Mouse (Mus musculus) frontal cortex, postnatal 14 days (tissue): ENCODE results near the gene Dgkh.
A peak's percentile ranks its signal among the peaks of the same experiment; 100 is the strongest.
"Not testable (repeated sequence)": the region's sequence is repeated elsewhere in the genome, so short reads cannot be mapped to it uniquely, and the experiment has no call there.

Experiments
- DNase-seq, 2 experiments: peaks; one replicate each; pipeline ENCODE4 v3.0.0; 2022; ENCODE audit warnings: low spot score in 2 of 2

Dgkh gene

DNA sequence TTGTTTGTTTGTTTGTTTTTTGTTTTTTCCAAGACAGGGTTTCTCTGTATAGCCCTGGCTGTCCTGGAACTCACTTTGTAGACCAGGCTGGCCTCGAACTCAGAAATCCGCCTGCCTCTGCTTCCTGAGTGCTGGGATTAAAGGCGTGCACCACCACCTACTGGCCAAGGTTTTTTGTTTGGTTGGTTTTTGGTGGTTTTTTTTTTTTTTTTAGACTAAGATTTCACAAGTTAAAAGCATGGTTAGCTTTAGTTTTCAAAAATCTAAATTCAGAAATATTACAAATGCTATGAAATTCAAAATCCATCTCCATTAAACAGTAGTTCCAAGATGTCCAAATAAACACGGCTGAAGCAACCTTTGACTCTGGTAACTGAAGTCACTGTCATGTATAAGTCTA lies 8.9 kb downstream of the Dgkh start:
- DNase-seq: not testable (repeated sequence)

DNA sequence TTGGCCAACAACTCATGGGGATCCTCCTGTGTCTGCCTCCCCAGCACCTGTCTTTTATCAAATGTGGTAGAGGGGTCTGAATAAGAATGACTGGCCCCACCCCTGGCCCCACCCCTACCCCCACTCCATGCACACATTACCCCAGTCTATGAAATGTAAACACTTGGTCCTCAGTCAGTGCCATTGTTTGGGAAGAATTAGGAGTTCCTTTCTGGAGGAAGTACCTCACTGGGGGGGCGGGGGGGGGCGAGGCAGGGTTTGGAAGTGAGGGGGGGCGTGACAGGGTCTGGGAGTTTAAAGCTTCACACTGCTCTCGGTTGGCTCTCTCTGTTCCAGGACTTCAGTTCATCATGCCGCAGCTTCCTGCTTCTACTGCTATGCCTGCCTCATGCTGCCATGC lies 10.5 kb downstream of the Dgkh start:
- DNase-seq: no peak

DNA sequence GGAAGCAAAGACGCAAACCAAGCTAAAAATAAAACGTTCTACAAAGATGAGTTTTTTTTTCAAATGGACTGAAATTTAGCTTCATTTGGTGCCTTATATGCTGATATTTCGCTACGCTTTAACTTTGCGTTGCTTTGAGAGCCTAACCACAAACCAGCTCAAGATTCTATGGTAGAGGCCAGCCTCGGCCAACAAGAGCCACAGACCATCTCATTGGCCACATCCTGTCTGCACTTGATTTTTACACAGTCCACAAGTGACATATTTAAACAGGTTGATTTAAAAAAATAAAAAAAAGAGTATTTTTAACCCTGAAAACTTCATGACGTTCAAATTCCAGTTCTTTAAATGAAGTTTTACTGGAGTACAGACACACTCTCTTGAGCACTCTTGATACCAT lies 16.5 kb downstream of the Dgkh start:
- no peak for DNase-seq

DNA sequence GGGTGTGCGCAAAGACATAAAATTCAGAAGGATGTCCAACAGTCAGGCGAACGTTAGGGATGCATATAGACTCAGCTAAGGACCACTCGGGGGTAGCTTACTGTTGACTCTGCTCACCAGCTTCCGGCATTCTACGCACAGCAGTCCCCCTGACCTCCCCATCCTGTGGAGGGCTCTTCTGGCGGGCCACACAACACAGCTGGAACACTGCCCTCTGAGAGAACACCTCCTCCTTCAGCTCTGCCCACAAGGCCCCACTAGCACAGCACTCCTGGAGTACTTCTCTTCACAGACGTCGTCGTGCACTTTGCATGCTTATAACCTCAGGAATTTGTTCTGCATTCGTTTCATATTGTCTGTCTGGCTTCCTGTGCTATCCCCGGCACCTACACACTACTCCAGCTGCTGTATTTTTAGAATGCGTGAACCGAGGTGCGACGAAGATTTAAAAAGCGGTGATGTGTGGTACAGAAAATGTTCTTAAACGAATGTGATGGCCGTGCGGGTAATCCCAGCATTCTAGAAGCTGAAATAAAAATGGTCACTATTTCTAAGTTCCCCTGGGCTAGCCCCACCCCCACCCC lies 19.9 kb downstream of the Dgkh start:
- DNase-seq: no peak

DNA sequence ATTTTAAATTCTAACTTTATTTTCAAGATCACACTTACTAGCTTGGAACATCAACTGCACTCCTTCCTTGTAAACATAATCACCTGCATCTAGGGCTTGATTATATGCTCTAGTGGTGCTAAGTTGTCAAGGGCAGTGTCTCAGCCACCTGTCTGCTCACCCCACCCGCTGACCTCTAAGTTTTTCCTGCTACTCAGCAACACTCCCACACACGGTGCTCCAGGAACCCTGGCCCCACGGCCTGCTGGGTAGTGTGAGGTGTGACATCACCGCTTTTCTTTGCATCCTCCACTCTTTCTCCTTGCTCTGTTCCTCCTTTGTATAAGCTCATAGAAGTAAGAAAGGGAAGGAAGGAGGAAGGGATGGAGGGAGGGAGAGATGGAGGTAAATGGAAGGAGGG lies 21.9 kb downstream of the Dgkh start:
- no peak for DNase-seq

DNA sequence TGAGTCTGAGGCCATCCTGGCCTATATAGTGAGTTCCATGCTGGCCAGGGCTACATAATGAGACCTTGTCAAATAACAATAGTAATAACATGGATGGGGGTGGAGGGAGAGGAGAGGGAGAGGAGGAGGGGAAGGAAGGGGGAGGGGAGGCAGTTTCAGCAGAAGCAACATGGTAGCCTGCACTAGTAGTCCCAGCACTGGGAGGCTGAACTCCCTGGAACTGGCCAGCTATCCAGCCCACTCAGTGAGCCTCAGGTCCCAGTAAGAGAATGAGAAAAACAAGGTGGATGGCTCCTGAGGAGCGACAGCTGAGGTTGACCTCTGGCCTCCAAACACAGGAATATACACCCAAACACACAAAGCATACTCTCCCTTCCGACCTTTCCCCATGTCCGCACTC lies 27.0 kb downstream of the Dgkh start:
- DNase-seq: no peak

DNA sequence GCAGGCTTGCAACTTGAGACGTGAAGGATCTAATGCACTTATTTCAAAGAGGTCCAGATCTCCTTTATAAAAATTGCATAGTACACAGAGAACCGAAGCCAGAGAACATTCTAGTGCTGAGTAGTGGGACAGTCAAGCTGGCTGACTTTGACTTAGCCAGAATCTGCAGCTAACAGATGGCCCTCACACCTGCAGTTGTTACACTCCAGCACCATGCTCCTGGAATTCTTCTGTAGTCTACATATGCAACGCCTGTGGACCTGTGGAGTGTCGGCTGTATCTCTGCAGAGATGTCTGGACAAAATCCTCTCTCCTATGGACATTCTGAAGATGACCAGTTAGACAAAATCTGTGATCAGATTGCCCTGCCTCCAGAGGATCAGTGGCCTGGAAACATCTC lies 28.6 kb downstream of the Dgkh start:
- DNase-seq: no peak

DNA sequence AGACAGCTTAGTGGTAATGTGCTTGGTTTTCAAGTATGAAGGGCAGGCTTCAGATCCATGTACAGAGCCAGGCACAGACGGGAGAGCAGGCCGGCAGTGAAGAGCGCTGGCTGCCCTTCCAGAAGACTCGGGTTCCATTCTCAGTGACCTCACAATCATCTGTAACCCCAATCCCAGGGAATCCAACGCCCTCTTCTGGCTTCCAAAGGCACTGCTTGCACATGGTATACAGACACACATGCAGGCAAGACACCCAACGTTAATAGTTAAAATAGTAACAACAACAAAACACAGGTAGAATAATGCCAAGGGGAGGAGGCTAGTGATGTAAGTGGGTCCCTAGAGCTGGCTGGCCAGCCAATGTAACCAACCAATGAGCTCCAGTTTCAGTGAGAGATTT lies 29.2 kb downstream of the Dgkh start:
- no peak for DNase-seq

DNA sequence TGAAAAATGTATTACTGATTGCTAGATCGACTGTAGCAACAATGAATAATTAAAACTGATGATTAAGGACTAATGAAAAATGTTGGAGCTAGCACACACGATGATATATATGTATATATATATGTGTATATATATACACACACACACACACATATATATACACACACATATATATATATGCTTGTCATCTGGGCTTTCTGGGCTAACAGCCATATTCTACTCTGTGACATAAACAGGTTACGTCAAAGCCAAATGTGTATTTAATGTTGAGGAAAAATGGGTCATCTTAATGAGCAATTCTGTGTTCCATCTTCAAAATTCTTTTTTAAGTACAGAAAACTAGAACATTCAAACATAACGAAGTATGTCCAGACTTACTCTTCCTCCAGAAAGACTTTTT lies 30.5 kb downstream of the Dgkh start:
- no peak for DNase-seq

DNA sequence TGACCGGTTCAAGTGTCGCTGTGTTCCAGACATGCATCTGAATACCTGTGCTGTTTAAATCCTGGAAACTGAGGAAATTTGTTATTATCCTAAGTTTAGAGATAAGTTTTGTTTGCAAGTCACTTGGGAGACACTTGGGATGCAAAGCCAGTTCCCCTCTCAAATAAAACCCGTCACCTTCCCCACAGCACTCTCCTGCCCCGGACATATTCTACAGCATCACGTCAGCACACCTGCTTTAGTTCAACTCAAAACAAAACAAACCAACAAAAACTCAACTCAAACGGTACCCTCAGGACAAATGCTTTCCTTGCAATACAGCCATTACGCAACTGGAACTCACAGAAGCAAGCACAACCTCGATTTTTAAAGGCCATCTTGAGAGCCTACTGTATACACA lies 31.1 kb downstream of the Dgkh start:
- DNase-seq: no peak

DNA sequence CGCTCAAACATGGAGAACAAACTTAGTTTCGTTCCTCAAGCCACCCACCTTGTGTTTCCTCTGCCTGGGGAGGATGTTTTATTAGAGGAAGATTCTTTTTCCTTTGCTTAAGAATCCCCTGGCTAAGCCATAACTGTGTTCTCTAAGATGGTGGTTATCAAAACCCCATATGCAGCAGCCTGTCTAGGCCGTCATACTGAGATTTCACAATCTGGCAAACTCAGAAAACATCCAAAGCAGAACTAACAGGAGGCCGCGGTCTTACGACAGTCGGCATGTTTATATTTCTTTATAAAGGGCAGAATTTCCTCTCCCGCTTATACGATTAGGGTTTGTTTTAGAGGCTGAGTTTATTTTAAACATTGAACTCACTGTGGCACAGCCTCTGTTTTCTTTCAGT lies 31.5 kb downstream of the Dgkh start:
- DNase-seq: no peak

DNA sequence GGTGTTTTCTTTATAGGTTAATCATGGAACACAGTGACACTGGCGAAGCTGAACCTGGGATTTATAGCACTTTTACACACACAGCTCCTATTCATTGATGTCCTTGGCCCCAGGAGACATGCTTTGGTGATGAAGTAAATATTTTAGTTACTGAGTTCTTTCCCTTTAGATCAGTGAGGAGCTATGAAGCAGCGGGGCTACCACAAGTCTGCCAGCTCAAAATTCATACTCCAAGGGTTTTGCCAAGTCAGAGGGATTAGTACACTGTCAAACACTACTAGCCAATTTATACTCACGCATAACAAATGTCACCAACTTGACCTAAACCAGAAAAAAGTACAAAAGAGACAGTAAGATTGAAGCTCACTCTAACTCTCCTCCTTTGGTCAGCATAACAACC lies 32.9 kb downstream of the Dgkh start:
- no peak for DNase-seq

DNA sequence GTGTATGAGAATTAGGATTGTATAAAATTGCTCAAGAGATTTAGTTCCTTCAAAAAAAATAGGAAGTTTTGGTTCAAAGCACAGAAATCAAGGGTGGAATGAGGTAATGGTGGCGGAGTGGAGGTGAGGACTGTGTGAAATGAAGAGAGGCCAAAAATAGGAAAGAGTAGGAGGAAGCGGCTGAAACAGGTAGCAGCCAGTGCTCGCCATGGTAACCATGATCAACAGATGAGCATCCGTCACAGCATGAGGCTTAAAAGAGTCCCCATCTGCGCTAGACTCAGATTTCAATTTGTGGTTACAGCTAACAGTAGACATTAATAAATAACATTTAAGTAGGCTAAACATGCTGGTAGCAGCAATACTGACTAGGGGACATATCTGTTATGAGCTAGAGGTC lies 33.4 kb downstream of the Dgkh start:
- peak in 1 of 2 experiments; percentile 31 for DNase-seq

DNA sequence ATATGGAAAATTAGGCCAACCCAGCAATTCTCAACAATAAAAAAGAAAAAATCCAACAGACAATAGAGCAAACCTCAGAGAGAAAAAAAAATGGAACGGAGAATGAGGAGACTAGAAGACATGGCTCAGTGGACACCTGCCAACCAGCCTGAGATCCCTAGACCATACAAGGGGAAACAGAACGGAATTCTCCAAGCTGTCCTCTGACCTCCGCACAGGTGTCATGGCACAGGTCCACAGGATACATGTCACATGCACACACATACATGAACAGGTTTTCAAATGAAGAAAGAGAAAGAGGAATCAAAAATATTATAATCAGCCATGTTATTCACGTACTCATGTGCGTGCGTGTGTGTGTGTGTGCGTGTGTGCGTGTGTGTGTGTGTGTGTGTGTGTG lies 38.5 kb downstream of the Dgkh start:
- no peak for DNase-seq

DNA sequence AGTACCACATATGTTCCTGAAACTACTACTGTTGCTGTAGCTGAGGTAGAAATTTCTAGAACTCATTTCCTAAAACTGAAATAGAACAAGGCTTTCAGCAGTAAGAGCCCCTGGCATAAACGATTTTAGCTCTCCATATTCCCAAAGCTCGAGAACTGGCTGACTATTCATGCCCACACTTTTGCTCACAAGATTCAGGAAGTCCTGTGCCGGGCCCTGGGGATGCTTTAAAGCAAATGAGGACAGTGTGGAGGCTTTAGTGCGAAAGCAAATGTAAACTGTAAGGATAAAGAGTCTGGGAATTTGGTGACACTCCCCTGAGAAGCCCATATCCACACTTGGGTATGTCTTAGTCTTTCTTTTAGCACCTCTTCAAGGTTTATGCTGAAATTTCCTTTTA lies 40.0 kb downstream of the Dgkh start:
- DNase-seq: no peak

DNA sequence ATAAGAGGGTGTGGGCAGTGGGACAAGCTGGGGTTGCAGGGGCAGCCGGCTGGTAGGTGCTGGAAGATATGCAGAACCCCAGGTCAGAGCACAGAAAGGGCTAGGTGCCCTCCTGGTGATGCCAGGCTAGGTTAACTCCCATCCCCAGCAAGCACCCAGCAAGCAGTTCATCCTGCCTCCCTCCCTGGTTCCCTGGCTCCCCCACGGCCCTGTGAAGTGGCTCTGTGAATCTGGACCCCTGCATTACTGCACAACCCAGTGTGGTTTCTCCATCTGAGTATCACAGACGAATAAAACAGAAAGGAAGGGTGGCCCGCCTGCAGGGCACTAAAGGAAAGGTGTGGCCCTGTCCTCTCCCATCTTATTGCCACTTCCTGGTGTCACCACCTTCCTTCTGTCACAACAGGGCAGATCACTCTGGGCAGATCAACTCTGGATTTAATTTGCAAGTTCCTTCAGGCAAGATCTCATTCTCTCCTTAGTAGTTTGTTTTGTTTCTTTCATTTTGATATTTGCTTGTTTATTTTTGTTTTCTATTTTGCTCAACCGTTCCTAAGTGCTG lies 40.6 kb downstream of the Dgkh start:
- no peak for DNase-seq

DNA sequence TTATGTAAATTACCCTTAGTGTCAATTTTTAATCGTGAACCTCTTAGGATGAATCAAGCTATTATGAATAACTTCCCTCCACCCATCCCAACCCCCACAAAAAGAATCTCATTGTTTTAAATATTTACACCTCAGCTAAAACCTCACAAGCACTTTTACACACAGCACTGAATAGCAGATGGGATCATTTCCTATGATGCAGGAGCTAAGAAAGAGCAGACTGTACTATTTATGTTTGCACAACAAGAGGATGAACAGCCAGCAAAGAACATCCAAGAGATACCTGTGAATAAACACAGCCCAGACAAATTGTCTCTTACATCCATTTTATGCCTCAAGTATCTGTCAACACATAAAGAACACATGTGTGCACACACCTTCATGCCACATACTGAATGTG lies 41.7 kb downstream of the Dgkh start:
- DNase-seq: no peak

DNA sequence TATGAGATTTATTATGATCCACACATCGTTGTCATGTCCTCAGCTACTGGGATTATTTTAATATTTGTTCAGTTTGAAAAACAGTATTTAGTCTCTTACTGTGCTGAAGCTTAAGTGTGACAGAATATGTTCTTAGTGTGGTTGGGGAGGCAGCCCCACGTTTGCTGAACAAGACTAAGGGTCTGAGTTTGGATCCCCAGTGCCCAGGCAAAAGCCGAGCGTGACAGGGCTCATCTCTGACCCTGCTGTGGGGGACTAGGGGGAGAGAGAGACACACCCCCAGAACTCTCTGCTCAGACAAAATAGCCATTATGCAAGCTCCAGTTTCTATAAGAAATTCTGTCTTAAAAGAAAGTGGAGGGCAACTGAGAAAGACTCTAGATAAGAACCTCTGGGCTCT lies 42.2 kb downstream of the Dgkh start:
- DNase-seq: no peak

DNA sequence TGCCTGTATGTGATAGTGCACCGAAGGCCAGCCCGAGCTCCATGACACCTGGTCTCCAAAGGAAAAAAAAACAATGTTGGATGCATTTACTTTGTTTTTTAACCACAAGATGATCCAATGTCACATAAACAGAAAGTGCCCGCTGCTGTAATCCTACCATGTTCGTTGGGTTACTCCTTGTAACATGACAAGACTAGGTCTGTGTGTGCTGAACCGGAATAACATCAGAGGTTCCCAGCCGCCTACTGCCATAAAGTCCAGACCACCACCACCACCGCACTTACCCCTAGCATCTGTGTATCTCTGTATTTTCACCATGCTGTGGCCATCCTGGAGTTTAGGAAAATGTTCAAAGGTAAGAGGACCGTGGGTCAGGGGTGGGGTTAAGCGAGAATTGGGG lies 42.6 kb downstream of the Dgkh start:
- DNase-seq: no peak

DNA sequence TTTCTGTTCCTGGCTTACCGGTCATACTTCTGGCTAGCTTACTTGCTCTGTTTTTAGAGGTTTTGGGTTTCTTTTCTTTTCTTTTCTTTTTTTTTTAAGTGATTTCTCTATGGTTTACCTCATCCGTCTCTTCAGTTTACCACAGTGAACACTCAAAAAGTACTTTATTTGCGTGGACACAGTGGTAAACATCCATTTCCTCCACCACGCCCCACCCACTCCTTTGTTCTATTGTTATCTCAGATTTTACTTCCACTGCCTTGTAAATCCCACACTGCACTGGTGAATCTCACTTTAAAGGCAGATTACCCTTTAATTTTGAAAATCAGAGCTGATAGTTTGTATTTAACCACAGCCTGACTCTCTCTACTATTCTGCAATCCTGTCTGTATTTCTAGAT lies 44.9 kb downstream of the Dgkh start:
- no peak for DNase-seq

DNA sequence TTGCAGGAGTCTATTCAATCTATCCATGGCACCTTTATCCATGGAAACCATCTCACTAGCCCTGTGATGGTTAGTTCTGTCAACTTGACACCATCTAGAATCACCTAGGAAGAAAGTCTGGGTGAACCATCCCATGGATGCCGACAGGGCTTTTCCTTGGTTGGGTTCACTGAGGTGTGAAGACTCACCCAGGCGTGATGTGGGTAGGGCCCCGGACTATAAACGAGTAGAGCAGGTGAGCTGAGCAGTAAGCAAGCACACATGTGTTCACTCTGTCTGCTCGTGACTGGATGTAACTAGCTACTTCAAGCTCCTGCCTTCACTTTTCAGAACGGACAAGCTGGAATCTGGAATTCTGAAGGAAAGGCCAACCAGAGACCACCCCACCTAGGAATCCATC lies 45.9 kb downstream of the Dgkh start:
- no peak for DNase-seq

DNA sequence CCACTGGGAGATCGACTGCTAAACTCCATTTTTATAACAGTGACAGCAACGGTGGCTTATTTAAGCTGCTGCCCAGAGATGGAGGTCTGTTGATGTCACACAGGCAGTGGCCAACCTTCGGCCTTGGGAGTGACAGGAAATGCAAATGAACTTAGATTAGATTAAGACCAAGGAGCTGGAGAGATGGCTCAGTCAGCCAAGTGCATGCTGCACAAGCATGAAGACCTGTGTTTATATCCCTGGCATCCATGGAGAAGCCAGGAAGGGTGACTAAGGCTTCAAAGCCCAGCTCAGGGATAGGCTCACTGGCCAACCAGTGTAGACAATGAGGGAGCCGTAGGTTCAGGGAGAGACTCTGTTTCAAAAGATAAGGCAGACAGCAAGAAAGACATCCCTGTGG lies 48.4 kb downstream of the Dgkh start:
- no peak for DNase-seq

DNA sequence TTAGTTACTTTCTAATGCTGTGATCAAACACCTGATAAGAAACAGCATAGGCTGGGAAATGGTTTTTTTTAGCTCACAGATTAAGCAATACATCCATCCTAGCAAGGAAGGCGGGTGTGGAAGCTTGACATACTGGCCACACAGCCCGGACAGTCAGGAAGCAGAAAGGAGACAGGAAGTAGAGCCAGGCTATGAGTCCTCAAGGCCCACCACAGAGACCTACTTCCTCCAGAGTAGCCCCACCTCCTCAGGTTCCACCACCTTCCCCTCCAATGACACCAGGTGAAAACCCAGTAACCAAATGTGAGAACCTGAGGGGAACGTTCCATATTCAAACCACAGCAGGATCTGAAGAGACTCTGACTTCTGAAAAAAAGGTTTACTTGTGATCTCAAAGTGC lies 53.6 kb downstream of the Dgkh start:
- no peak for DNase-seq

DNA sequence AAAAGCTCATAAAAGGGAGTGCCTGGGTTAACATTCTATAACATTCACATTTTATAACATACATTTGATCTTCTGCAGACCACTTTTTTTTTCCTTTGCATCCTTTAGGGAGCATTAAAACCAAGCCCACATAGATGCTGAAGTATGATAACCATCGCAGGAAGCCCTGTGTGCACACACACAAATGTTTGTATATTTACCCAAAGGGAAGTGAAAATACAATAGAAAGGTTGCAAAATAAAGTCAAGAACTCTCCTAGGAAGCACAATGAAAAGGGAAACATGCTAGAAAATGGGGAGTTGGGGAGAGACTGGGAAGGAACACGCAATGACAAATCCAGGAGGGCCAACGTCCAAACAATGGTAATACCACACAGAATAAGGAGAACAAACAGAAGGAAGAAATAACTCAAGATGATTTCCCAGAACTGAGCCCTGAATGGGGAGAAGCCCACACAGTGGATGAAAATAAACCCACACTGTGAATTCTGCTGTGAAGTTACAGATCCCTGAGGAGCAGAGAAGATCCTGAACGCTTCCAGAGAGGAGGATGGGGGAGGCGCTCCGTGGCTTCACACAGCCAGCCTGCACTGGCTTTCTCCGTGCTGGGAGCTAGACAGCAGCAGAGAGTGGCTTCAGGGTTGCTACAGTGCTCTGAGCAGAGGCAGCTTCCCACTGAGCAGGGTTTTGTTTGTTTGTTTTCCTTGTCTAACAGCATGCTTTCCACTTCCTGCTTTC lies 54.6 kb downstream of the Dgkh start:
- peak; percentile 59 to 71 for DNase-seq
